Mouse (Mus musculus) R1 (cell line): ENCODE data around the gene Cd37.
"Not testable (repeated sequence)": the region's sequence is repeated elsewhere in the genome, so short reads cannot be mapped to it uniquely, and the experiment has no call there.

Experiments
- DNase-seq: peaks from one replicate; pipeline ENCODE4 v3.0.0-alpha.2; 2018; ENCODE audit warnings: low read depth, low spot score

The Cd37 gene

DNA sequence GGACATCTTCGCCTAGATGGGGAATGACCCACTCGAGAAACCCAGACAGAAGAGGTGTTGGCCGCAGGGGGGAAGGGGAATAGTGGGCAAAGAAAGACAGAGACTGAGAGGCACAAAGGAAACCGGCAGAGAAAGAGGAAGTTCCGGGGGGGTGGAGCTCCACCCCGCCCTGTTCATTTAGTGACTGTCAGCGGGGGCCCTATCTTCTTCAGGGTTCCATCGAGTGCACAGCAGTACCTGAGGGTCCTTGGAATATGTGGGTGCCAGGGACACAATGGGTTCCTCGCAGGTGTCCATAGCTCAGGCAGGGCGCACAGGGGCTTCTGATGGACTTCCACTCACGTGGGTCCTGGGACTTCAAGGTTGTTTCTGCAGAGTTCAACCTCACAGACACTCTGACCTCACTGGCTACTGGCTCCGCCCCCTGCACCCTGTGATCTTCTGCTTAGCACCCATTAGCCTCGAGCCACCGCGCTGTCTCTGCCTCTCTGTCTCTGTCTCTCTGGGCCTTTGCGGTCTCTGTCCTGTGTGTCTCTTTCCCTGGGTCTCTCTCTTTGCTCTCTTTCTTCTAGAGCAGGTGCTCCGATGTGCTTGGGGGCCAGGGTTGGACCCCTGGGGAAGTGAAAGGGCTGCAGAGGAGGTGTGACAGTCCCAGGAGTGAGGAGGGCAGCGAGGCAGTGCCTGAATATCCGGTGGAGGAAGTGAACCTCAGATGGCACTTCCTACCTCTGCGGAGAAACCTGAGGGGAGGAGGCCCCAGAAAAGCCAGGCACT, at the start of gene Cd37:
TSS of gene Cd37 (minus strand) at position 393 of the 774 bp plus-strand sequence.
- peak; percentile 73 for DNase-seq

DNA sequence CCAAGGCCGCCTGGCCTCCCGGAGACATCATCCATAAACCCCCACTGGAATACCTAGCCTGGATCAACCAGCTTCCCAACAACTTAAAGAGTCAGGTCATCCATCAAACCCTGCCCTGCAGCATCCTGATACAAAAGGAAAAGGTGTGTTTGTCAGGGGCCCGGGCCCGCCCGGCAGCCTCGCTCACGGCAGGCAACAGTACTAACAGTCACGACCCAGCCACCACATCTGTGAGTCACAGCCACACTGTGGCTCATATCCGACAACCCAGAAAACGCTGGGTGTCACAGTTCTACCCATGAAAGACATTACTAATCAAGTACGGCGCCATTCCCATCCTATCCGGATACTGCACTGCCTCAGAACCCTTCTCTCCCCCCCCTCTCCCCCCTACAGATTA, 47.6 kb upstream of the Cd37 start:
- DNase-seq, result no peak

DNA sequence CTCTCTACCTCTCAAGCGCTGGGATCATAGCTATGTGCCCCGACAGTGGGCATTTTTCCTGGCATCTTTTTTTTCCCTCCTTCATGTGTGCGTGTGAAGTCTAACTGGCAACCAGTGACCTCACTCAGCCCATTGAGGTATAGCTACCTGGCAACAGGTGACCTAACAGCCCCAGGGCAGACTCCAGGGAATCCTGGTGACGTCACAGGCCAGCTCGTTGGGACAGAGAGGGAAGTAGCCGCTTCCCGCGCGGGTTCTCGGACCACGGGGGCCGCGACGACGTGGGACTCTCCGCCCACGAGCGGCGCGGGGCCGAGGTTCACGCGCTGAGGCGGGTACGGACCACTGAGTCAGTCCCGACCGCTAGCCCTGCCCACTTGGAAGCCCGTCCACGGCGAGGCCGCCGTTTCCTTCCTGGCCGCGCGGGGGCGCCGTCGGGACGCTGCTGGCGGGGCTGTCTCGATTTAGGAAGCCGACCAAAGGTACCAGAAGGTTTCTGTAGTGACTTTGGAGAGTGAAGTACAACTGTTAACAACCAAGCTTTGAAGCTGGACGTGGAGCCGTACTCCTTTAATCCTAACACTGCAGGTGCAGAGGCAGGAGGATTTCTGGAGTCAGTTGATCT, 38.3 kb upstream of the Cd37 start, which contains the start of gene Slc6a21:
TSS of gene Slc6a21 (plus strand) at position 378 of the 625 bp plus-strand sequence.
- peak; percentile 77 for DNase-seq

DNA sequence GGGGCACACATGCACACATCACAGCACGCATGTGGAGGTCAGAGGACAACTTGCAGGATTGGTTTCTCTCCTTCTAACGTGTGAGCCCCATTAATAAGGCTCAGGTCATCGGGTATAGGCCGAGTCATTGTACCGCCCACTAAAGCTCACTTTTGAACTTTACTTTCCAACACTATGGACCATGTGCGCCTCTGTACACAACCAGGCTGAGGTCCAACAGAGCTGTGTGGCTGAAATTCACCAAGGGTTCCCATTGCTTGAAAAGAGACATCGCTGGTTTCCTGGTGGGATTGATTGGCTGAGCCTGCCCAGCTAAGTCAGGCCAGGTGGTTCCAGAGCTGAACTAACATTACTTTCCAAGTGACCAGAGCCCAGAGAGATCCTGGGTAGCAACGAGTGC, 34.8 kb upstream of the Cd37 start:
- no peak for DNase-seq

DNA sequence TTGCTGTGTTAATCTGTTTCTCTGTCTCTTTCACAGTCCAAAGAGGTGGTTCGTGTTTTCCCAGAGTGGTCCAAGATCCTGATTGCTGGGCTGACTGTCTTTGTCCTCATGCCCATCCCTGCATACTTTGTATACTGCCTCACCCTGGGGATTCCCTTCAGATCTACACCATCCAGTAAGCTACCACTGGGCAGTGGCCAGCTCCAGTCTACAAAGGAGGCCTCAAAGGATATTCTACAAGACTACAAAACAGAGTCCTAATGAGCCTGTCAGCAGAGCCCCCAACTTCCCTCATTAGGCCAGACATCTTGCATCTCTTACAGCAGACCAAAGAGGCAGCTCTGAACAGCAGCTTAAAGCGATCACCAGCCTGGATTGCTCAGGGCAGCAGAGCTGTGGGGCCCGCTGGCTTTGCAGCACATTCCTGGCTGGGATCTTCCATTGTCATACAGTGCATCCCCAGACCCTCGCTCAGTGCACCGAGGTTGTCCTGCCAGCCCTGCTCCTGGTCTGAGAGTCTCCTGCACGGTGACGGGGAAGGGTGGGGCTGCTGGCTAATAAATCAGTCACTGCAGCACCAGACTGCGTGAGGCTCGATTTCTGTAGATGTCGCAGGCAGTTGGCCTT, 34.0 kb upstream of the Cd37 start:
- DNase-seq, result peak; percentile 44

DNA sequence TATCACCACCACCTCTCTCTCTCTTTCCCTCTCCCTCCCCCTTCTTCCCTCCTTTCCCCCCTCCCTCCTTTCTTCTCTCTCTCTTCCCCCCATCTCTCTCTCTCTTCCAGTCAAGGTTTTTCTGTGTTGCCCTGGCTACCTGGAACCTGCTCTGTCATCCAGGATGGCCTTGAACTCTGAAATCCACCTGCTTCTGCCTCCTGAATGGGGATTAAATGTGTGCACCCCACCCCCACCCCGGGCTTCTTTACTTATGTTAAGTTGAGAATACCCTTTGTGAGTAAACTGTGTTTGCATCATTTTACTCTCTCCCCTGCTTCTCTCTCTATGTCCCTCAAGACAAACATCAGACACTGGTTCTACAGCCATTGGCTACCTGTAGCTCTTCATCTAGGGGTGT, 26.6 kb upstream of the Cd37 start:
- DNase-seq, result peak; percentile 86

DNA sequence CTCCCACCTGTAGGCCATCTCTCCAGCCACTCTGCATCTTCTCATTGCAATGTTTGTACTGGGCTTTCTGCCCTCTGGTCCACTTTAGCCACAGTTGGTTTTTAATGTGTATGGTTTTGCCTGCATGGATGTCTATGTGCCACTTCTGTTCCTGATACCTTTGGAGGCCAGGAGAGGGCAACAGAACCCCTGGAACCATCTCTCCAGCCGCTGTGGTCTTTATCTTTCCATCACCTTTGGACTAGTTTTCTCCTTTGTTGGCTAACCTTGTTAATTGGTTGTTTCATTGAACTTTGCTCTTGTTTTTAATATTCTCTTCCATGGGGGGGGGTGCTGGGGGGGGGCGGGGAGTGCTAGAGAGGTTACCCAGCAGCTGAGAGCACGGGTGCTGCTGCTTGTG, 25.4 kb upstream of the Cd37 start:
- DNase-seq, result no peak

DNA sequence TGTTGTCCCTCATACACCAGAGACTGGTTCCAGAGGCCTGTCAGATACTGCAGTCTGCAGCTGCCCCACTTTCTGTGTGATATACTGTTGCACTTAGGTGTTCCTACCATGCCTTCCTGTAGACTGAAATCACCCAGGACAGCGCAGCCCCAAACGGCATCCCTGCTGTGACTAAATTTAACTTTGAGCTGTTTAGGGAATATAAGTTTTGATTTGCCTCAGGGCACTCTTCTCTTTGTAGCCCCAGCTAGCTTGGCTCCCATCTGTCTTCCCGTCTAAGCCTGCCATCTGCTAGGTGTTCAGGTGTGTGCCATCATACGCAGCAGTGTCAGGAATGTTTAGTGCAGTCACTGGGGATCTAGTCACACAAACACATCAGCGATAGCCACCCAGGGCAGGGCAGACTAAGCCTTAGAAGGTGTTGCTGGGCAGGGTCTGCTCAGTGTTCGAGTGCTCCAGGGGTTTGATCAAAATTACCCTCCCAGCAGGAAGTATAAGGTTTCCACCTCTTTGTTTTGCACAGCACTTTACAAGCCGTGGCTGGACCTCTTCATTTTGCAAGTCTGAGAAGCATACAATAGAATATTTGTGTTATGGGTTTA, 24.2 kb upstream of the Cd37 start:
- no peak for DNase-seq

DNA sequence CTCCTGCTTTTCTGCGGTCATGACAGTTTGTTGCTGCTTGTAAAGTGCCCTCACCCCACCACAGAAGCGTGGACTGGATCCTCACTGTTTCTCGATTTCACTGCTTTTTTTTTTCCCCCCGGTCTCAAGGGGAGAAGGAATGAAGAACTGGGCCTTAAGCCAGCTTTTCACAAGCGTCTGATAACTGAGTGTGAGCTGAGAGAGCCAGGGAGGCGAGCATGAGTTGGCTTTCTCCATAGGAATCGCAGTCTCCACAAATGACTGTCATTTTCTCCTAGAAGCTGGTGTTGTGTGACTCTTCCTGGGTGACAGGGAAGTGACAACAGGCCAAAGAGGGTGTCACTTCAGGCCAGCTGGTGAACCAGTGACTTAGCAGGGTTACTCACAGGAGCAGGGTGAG, 23.4 kb upstream of the Cd37 start:
- DNase-seq, result no peak

DNA sequence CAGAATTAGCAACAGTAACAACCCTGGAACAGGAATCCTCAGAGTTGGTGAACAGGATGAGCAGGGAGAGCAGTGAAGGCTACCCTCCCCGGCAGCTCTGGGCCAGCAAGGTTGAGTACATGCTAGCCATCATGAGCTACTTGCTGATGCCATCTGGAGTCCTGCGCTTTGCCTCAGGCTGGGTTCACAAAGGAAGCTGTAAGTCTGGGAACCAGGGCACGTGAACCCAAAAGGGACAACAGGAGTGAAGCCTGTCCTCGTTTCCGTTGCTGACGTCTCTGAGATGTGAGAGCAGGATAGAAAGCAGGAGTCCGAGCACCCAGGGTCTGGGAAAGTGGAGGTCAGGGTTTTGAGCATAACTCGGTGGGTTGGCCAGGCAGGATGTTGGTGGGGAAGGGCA, 20.4 kb upstream of the Cd37 start:
- DNase-seq, result no peak

DNA sequence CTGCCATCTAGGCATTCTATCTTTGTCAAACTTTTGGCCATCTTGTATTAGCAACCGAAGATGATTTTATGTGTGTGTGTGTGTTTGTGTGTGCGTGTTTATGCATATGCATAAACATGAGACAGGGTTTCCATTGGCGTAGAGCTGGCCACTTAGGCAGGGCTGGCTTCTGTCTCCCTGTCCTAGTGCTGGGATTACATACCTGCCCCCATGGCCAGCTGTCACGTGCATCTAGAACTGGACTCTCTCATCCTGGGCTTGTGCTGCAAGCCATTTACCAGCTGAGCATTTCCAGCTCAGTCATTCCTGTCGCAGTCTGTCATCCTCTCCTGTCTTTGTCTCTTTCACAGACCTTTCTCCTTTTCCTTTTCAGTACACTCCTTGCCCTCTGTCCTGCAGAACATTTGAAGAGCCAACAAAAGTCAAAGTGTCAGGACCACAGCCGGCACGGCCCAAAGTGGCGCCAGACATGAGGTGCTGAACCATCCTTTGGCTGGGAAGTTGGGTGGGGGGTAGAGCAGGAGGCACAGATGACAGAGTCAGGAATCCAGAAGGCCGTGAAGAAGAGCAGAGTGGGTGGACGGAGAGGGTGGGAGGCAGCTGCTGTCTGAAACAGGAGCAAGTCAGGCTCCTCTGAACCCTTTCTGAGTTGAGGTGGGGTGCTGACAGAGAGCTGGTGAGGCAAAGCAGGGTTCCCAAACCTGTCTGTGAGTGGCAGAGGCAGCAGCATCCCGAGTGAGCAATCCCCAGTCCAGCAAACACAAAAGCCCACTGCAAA, 18.3 kb upstream of the Cd37 start:
- no peak for DNase-seq

DNA sequence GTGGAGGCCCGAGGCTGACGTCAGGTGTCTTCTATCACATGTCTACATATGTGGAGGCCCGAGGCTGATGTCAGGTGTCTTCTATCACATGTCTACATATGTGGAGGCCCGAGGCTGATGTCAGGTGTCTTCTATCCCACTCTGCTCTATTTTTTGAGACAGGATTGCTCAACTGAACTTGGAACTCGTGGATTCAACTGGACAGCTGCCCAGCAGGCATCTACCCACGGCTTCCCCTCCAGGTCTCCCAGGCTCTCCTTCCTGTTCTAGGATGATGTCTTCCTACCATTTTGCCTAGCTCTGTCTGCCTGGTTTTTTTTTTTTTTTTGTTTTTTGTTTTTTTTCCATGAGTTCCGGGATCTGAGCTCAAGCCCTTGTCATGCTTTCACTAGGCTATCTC, 16.9 kb upstream of the Cd37 start:
- DNase-seq, result not testable (repeated sequence)

DNA sequence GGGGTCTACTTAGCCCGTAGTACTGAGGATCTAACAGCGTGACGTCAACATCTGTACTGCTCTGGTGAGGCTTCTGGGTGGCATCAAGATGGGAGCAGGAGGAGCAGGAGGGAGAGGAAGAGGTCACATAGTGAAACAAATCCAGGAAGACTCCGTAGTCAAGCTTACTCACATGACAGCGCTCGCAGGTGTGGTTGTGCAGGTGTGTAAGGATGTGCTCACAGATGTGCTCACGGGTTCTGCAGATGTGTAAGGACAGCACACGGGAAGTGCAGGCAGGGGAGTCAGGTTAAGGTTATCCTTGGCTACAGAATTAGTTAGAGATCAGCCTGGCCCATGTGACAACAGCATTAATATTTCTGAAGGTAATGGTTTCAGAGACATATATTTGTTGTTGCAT, 14.9 kb upstream of the Cd37 start:
- DNase-seq, result no peak

DNA sequence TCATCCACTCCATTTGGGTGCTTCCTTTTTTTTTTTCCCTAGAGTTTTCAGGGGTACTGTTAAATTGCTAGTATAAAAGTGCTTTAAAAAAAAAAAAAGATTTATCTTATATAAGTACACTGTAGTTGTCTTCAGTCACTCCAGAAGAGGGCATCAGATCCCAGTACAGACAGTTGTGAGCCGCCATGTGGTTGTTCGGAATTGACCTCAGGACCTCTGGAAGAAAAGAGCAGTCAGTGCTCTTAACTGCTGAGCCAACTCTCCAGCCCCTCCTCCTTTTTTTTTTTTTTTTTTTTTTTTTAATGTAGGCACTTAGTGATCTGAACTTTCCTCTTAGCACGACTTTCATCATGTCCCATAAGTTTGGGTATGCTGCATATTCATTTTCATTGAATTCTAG, 8.8 kb upstream of the Cd37 start:
- peak; percentile 79 for DNase-seq

DNA sequence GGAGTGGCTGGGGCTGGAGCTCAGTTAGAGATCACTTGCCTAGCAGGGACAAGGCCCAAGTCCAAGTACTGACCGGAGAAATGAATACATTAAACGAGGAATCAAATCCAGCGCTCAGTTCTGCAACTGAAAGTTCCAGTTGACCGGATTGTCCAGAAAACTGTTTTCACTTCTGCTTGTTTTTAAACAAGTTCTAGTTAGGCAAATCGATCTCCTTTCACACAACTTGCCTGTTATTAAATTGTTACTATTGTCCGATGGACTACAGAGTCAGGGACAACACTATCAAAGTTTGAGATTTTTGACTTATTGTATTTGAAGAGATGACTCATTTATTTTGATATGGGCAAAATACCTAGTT, 2.5 kb upstream of the Cd37 start:
- DNase-seq, result no peak

DNA sequence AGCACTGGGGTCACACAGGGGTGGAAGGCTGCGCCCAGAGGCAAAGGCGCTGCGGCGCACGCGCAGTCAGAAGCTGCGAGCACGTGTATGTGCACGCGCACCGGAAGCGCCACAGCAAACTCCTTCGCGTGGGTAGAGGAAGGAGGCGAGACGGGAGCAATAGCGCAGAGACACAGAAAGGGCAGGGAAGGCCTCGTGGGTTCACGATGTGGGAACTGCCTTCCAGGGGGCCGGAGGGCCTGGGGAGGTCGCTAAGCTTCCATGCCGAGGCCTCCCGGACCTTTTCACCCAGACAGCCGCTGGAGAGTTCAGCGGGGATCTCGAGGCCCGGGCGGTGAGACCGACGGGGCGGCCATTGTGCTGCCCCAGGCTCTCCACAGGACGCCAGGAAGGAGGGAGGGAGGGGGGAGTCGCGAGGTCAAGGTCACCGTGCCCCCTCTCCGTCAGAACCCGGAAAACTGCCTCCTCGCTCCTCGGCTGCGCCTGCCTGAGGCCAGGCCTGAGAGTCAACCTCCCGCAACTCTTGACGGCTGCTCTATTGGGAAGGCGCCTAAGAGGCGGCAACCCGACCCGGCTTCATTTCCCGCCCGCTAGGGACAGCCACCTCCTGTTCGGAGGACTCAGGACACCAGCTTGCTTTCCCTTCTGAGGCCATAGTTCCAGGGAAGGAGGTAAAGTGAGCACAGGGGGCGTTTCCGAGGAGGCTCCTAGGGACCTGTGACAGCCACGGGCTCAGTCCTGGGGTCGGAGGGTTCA, 1.9 kb upstream of the Cd37 start, which contains the start of gene Slc6a16:
TSS of gene Slc6a16 (plus strand) at position 453 of the 756 bp plus-strand sequence.
- peak; percentile 96 for DNase-seq

DNA sequence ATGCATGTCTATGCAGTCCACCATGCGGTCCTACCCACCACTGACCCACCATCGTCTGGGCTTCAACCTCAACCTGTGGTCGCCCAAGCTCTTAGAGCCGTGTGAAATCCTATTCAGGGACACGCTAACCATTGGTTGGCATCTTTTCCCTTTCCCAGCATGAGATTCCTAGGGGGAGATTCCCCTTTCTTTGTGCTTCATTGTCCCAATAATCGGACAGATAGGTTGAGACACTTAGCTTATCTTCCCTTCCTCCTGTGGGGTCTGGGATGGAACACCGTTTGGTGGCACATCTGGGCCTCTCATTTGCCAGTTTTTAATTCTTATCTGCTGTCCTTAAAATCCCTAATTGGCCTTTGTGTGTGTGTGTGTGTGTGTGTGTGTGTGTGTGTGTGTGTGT, 1.2 kb upstream of the Cd37 start:
- DNase-seq, result peak; percentile 54

DNA sequence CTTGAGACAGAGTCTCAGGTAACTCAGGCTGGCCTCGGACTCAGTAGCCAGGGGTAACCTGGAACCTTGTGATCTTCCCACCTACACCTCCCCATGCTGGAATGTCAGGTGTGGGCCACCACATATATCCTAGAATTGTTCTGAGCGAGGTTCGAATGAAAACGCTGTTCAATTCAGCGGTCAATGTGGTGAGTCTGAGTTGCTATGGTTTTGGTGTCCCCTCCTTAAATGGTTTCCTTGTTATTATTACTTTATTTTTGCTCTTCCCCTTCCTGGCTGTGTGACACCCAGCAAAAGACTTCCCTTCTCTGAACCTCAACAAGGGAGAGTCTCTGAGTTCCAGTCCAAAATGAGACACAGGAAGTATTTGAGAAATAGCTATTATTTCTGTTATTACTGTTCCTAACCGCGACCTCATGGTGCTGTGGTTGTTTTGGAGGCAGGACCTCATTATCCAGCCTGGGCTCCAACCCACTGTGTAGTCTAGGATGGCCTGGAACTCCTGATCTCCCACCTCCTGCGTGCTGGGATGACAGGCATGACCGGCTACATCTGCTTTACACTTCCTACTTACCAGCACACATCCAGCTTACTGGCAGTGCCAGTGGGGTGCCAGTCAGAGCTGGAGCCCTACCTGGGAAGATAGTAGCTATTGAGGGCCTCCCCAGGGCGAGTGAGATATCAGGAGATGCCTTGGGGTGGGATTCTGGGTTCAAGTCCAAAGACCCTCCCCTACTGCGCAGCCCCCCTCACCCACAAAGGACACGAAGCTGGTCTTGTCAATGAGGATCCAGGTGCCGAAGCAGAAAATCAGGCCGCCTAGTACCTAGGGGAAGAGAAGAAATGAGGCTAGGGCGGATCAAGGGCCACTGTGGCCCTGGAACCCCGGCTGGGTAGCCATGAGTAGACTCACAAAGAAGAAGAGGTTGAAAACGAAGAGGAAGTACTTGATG, 892 bp downstream of the Cd37 start:
- DNase-seq, result no peak

DNA sequence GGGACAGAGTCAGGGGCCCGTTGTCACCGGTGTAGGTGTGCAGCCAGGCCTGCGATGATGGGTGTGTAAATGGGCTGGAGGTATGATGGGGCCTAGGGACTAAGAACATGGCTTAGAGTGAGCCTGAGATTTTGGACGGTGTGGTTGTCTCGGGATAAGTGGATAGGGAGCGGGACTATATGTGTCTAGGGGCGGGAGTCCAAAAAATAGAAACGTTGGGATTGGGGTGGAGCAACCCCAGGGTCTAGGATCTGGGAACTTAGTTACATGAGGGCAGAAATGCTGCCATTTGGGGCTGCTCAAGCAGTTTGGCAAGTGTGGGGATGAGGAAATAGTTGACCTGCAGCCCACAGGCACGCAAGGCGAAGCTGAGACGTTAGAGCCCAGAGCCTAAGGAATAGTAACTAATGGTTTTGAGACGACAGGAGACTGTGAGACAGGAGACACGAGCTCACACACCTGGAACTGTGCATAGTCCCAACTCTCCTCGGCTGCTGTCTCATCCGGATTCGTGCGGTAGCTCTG, 3.2 kb downstream of the Cd37 start:
- DNase-seq, result peak; percentile 76
